Mouse (Mus musculus): Measurements from ENCODE around the gene Plcz1.

GRCm38 (mm10) chr6:139978114-139978513, 63.1 kb downstream of the Plcz1 start:
- TF ChIP-seq POLR2A (IDR thresholded peaks at IDR 0.05; ENCODE audit: insufficient read depth, low read depth, low read length) (no peak), CTCF (IDR thresholded peaks at IDR 0.05) (no peak)

All from heart, adult 2 months (tissue).